Mouse (Mus musculus) MEL (cell line): ENCODE measurements at regions not wholly inside any gene's neighbourhood (a gene's known extent, or its start where the extent isn't known, plus 50 kb on each side); places are given as distances from the start of the nearest gene placed in this dataset.

Experiments used
- DNase-seq: peaks from one replicate; pipeline ENCODE4 v3.0.0; 2011; ENCODE audit warnings: low read depth, low spot score
- H3K27ac ChIP-seq: 2 replicates; pipeline ENCODE4 v1.5.1; 2012; ENCODE audit warnings: low read depth, mild to moderate bottlenecking, control low read depth, low read length, moderate library complexity; ENCODE audit not compliant: control insufficient read depth
- H3K27me3 ChIP-seq, 2 experiments: fragments of 150-350 bp in 1 of 2; sonication (generic) in 1 of 2; 2 replicates each; pipeline ENCODE4 v1.6.1; 2012; ENCODE audit warnings: low read length in 2 of 2, mild to moderate bottlenecking in 2 of 2, improper control_type of control experiment in 1 of 2, moderate library complexity in 1 of 2; ENCODE audit not compliant: insufficient read depth in 2 of 2, control insufficient read depth in 1 of 2
- H3K36me3 ChIP-seq, 2 experiments: 2 replicates each; pipeline ENCODE4 v1.6.1; 2012 to 2014; ENCODE audit warnings: low read length in 2 of 2, improper control_type of control experiment in 1 of 2, inconsistent platforms in 1 of 2, mild to moderate bottlenecking in 1 of 2; ENCODE audit not compliant: insufficient read depth in 2 of 2, control insufficient read depth in 1 of 2
- H3K4me1 ChIP-seq, 2 experiments: fragments of 150-350 bp in 1 of 2; sonication (generic) in 1 of 2; 2 replicates each; pipeline ENCODE4 v1.6.1; 2012; ENCODE audit warnings: low read length in 2 of 2, improper control_type of control experiment in 1 of 2, mild to moderate bottlenecking in 1 of 2; ENCODE audit not compliant: insufficient read depth in 2 of 2, control insufficient read depth in 1 of 2
- H3K4me3 ChIP-seq, 2 experiments: fragments of 150-350 bp in 1 of 2; sonication (generic) in 1 of 2; 2 replicates each; pipeline ENCODE4 v1.5.1; 2012; ENCODE audit warnings: low read depth in 2 of 2, low read length in 2 of 2, mild to moderate bottlenecking in 2 of 2, moderate library complexity in 2 of 2, control low read depth in 1 of 2, improper control_type of control experiment in 1 of 2; ENCODE audit not compliant: control insufficient read depth in 1 of 2, insufficient read depth in 1 of 2
- H3K79me2 ChIP-seq: 2 replicates; pipeline ENCODE4 v1.6.1; 2012; ENCODE audit warnings: mild to moderate bottlenecking, low read length, moderate library complexity; ENCODE audit not compliant: control insufficient read depth, poor library complexity, insufficient read depth
- H3K9ac ChIP-seq: 2 replicates; pipeline ENCODE4 v1.6.1; 2012; ENCODE audit warnings: low read depth, mild to moderate bottlenecking, control low read depth, low read length, moderate library complexity; ENCODE audit not compliant: control insufficient read depth, poor library complexity, severe bottlenecking
- H3K9me3 ChIP-seq: fragments of 150-350 bp; sonication (generic); replicated peaks from 2 replicates; pipeline ENCODE4 v1.6.1; 2012; ENCODE audit warnings: mild to moderate bottlenecking, low read length, improper control_type of control experiment, moderate library complexity; ENCODE audit not compliant: insufficient read depth
- CHD1 ChIP-seq: IDR thresholded peaks from 2 replicates; pipeline ENCODE4 v1.6.1; 2012; ENCODE audit warnings: low read depth, mild to moderate bottlenecking, inconsistent platforms, low read length, improper control_type of control experiment
- CTCF ChIP-seq, 3 experiments: IDR thresholded peaks in 2 of 3; conservative IDR thresholded peaks in 1 of 3; 2 replicates each; pipeline ENCODE4 v1.5.1; 2011 to 2012; ENCODE audit warnings: low read length in 3 of 3, low read depth in 2 of 3, mild to moderate bottlenecking in 2 of 3, improper control_type of control experiment in 1 of 3, inconsistent platforms in 1 of 3, mixed read lengths in 1 of 3, moderate library complexity in 1 of 3; ENCODE audit not compliant: control insufficient read depth in 1 of 3, insufficient read depth in 1 of 3, poor library complexity in 1 of 3, severe bottlenecking in 1 of 3
- E2F4 ChIP-seq: IDR thresholded peaks from 2 replicates; pipeline ENCODE4 v1.6.1; 2011; ENCODE audit warnings: low read depth, low read length, improper control_type of control experiment, borderline replicate concordance
- ELF1 ChIP-seq: IDR thresholded peaks from 2 replicates; pipeline ENCODE4 v1.6.1; 2014; ENCODE audit warnings: low read depth, mild to moderate bottlenecking, inconsistent platforms, low read length, improper control_type of control experiment, moderate library complexity
- ETS1 ChIP-seq: IDR thresholded peaks from 2 replicates; pipeline ENCODE4 v1.6.1; 2012; ENCODE audit warnings: low read depth, mild to moderate bottlenecking, inconsistent platforms, low read length, improper control_type of control experiment, moderate library complexity
- KAT2A ChIP-seq: conservative IDR thresholded peaks from 2 replicates; pipeline ENCODE4 v1.6.1; 2012; ENCODE audit warnings: low read depth, low read length, improper control_type of control experiment, inconsistent platforms
- MAZ ChIP-seq: IDR thresholded peaks from 2 replicates; pipeline ENCODE4 v1.6.1; 2012; ENCODE audit warnings: low read depth, mild to moderate bottlenecking, inconsistent platforms, low read length, improper control_type of control experiment
- MEF2A ChIP-seq: IDR thresholded peaks from 2 replicates; pipeline ENCODE4 v1.6.1; 2014; ENCODE audit warnings: low read depth, mild to moderate bottlenecking, inconsistent platforms, low read length, improper control_type of control experiment; ENCODE audit not compliant: poor library complexity, insufficient replicate concordance, severe bottlenecking; ENCODE audit errors: extremely low read depth
- MXI1 ChIP-seq: IDR thresholded peaks from 2 replicates; pipeline ENCODE4 v1.6.1; 2011; ENCODE audit warnings: mild to moderate bottlenecking, low read depth, low read length, improper control_type of control experiment
- MYB ChIP-seq: IDR thresholded peaks from 2 replicates; pipeline ENCODE4 v1.6.1; 2011; ENCODE audit warnings: mild to moderate bottlenecking, low read depth, low read length, improper control_type of control experiment
- RAD21 ChIP-seq: IDR thresholded peaks from 2 replicates; pipeline ENCODE4 v1.6.1; 2011; ENCODE audit warnings: mild to moderate bottlenecking, low read depth, low read length, improper control_type of control experiment
- SMC3 ChIP-seq: IDR thresholded peaks from 2 replicates; pipeline ENCODE4 v1.6.1; 2011; ENCODE audit warnings: low read depth, low read length, improper control_type of control experiment
- USF1 ChIP-seq: IDR thresholded peaks from 2 replicates; pipeline ENCODE4 v1.6.1; 2014; ENCODE audit warnings: low read depth, mild to moderate bottlenecking, inconsistent platforms, low read length, improper control_type of control experiment, moderate library complexity
- USF2 ChIP-seq, 2 experiments: IDR thresholded peaks; 2 replicates each; pipeline ENCODE4 v1.6.1; 2011 to 2012; ENCODE audit warnings: improper control_type of control experiment in 2 of 2, low read length in 2 of 2, borderline replicate concordance in 1 of 2, inconsistent platforms in 1 of 2, low read depth in 1 of 2, mild to moderate bottlenecking in 1 of 2; ENCODE audit not compliant: insufficient read depth in 1 of 2
- ZC3H11A ChIP-seq: IDR thresholded peaks from 2 replicates; pipeline ENCODE4 v1.6.1; 2012; ENCODE audit warnings: low read depth, mild to moderate bottlenecking, inconsistent platforms, low read length, improper control_type of control experiment
- ZMIZ1 ChIP-seq: IDR thresholded peaks from 2 replicates; pipeline ENCODE4 v1.6.1; 2012; ENCODE audit warnings: low read depth, mild to moderate bottlenecking, inconsistent platforms, low read length, improper control_type of control experiment, moderate library complexity
- ZNF384 ChIP-seq: IDR thresholded peaks from 2 replicates; pipeline ENCODE4 v1.6.1; 2012; ENCODE audit warnings: low read depth, mild to moderate bottlenecking, inconsistent platforms, low read length, improper control_type of control experiment

DNA sequence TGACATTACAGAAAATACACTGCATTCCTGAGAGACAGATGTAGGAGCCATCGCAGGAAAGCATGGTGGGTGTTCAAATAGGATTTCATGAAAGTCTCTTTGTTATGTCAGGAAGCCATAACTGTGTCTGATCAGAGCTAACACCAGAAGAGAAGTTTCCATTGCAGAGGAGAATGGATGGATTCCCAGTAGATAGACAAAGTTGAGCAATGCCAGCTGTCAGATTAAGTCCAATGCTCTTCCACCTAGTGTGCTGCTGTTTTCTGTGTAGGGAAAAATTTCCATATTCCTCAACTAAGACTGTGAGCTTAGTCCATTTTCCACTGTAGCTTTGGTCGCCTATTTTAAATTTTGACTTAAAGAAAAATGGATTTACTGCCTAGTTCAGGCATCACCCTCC, 262.0 kb upstream of the Camk1g start:
- H3K9me3 ChIP-seq, result no peaks in the 10 kb centered on the region
- TF ChIP-seq RAD21 (no peak), MXI1 (no peak), KAT2A (no peak), ZC3H11A (no peak), ETS1 (no peak), ZNF384 (no peak), CTCF (IDR thresholded peaks at IDR 0.05 in 2 of 3, conservative IDR thresholded peaks at IDR 0.05 in 1 of 3; ENCODE audit: control insufficient read depth in 1 of 3, insufficient read depth in 1 of 3, low read depth in 2 of 3, low read length in 3 of 3, poor library complexity in 1 of 3, severe bottlenecking in 1 of 3) (no peak), USF1 (no peak), MAZ (no peak), MYB (no peak), CHD1 (no peak), E2F4 (no peak), ELF1 (no peak)
- TF ChIP-seq, all 39 proteins: peak for 0
- no peak overlapping the region for H3K9ac ChIP-seq
- H3K27me3 ChIP-seq, result no peaks in the 10 kb centered on the region; a peak in 1 of 4 replicates
- DNase-seq, result no peak
- no peak overlapping the region for H3K4me3 ChIP-seq
- H3K27ac ChIP-seq, result no peak overlapping the region
- no peaks in the 10 kb centered on the region for H3K36me3 ChIP-seq
- H3K79me2 ChIP-seq, result no peaks in the 10 kb centered on the region
- H3K4me1 ChIP-seq, result no peaks in the 10 kb centered on the region

DNA sequence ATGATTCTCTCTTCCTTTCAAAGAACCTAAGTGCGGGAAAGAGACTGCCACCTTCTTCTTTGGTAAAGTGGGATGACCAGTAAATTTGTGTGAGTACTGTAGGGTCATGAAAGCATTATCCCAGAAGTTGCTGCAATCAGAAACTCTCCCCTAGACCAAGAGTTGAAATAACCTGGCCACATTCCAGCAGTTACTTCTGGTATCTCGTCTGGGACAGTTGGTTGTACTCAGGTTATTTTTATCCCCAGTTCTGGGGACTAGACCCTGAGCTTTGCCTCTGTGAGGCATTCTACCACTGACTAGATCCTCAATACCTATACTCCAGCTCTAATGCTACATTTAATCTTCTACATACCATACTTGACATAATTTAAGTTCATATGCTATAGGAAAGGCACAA, 259.8 kb upstream of the Camk1g start:
- H3K9ac ChIP-seq, result no peak overlapping the region
- no peak overlapping the region for H3K4me3 ChIP-seq
- H3K27me3 ChIP-seq, result no peaks in the 10 kb centered on the region; a peak in 1 of 4 replicates
- H3K27ac ChIP-seq, result no peak overlapping the region
- no peaks in the 10 kb centered on the region for H3K79me2 ChIP-seq
- peak; percentile 6 for DNase-seq
- H3K4me1 ChIP-seq, result no peaks in the 10 kb centered on the region
- no peaks in the 10 kb centered on the region for H3K36me3 ChIP-seq
- H3K9me3 ChIP-seq, result no peaks in the 10 kb centered on the region
- no peak for TF ChIP-seq CTCF (IDR thresholded peaks at IDR 0.05 in 2 of 3, conservative IDR thresholded peaks at IDR 0.05 in 1 of 3; ENCODE audit: control insufficient read depth in 1 of 3, insufficient read depth in 1 of 3, low read depth in 2 of 3, low read length in 3 of 3, poor library complexity in 1 of 3, severe bottlenecking in 1 of 3)
- no peak for TF ChIP-seq SMC3
- TF ChIP-seq USF2 (IDR thresholded peaks at IDR 0.05; ENCODE audit: borderline replicate concordance in 1 of 2, insufficient read depth in 1 of 2, low read depth in 1 of 2, low read length in 2 of 2), result no peak
- TF ChIP-seq ZMIZ1, result no peak
- TF ChIP-seq ZC3H11A, result no peak
- TF ChIP-seq ZNF384, result no peak
- no peak for TF ChIP-seq MEF2A
- TF ChIP-seq KAT2A, result no peak
